Mouse (Mus musculus): ENCODE measurements at regions not wholly inside any gene's neighbourhood (a gene's known extent, or its start where the extent isn't known, plus 50 kb on each side); places are given as distances from the start of the nearest gene placed in this dataset.

GRCm38 (mm10) chr5:26206766-26207122, 50.7 kb upstream of the Gm7361 start:
- DNase-seq = no peak

- no peak for DNase-seq
Measured at GRCm38 (mm10) chr5:26206066-26206765, 51.3 kb upstream of the Gm7361 start.

- no peak for DNase-seq
Measured at GRCm38 (mm10) chr5:26202471-26202870, 55.0 kb upstream of the Gm7361 start.

GRCm38 (mm10) chr5:26189377-26189776, 68.1 kb upstream of the Gm7361 start:
- peak; percentile 10 for DNase-seq

- DNase-seq = no peak
Measured at GRCm38 (mm10) chr5:26187212-26187611, 66.0 kb upstream of the Gm10220 start.

- no peak for DNase-seq
Measured at GRCm38 (mm10) chr5:26185417-26185816, 64.2 kb upstream of the Gm10220 start.

- DNase-seq = no peak
Measured at GRCm38 (mm10) chr5:26176064-26176463, 54.8 kb upstream of the Gm10220 start.

- no peak for DNase-seq
Measured at GRCm38 (mm10) chr5:26171662-26172384, 50.6 kb upstream of the Gm10220 start.

- DNase-seq = no peak
Measured at GRCm38 (mm10) chr5:26170717-26171500, 49.7 kb upstream of the Gm10220 start.
